Mouse (Mus musculus): Measurements from ENCODE around the gene Tgfb1i1. TPM values are rescaled to one million over a fixed set of nuclear protein-coding genes. Genes with fewer than 3 reads are reported as not detected.

The Tgfb1i1 gene
- polyA plus RNA-seq, 1 experiment from 2014 or later, result 22.0 TPM

- Histone ChIP-seq H3K9me3 (replicated peaks; ENCODE audit: control insufficient read depth, low read length, poor library complexity, severe bottlenecking) (no peaks in the 10 kb centered on the region), H3K27me3 (ENCODE audit: control insufficient read depth, insufficient read depth, low read depth, low read length) (no peaks in the 10 kb centered on the region), H3K4me1 (ENCODE audit: control insufficient read depth, insufficient read depth, low read length) (no peaks in the 10 kb centered on the region), H3K4me3 (ENCODE audit: low read depth, low read length) (no peak overlapping the region), H3K4me2 (ENCODE audit: low read length) (no peak overlapping the region), H3K27ac (ENCODE audit: low read length) (no peak overlapping the region), H3K36me3 (ENCODE audit: control insufficient read depth, insufficient read depth, low read length) (no peaks in the 10 kb centered on the region), H3K9ac (ENCODE audit: low read depth, low read length) (no peak overlapping the region)
- 85% methylated on average over 6 of the region's 6 CpGs for WGBS
- no peak for ATAC-seq
Observed at GRCm38 (mm10) chr7:128304198-128304597, 57.6 kb downstream of the Tgfb1i1 start.

DNA sequence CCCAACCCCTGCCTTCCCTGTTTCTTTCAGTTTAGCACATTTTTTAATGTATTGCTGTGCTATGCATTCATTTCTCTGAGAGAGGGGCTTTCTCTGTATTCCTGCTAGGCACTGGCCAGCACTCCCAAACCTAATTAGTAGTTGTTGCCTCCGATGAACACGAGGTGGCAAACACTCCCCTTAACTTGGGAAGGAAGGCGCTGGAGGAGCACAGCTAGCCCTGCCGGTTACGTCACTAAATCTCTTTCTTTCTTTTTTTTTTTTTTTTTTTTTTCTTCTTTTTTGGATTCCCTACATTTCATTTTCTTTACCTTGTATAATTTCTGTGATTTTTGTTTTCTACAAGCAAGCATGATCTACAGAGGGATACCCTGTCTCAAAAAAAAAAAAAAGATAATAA is 58.3 kb downstream of the Tgfb1i1 start:
- 4% methylated on average over 5 of the region's 5 CpGs for WGBS
- peak; percentile 78 for ATAC-seq
- Histone ChIP-seq H3K27ac (ENCODE audit: low read length) (no peak overlapping the region), H3K4me3 (ENCODE audit: low read depth, low read length) (no peak overlapping the region), H3K4me1 (ENCODE audit: control insufficient read depth, insufficient read depth, low read length) (no peaks in the 10 kb centered on the region), H3K9me3 (replicated peaks; ENCODE audit: control insufficient read depth, low read length, poor library complexity, severe bottlenecking) (no peaks in the 10 kb centered on the region), H3K4me2 (ENCODE audit: low read length) (no peak overlapping the region), H3K36me3 (ENCODE audit: control insufficient read depth, insufficient read depth, low read length) (no peaks in the 10 kb centered on the region), H3K9ac (ENCODE audit: low read depth, low read length) (no peak overlapping the region), H3K27me3 (ENCODE audit: control insufficient read depth, insufficient read depth, low read depth, low read length) (no peaks in the 10 kb centered on the region)

Small RNA genes lying within 50 kb of the gene (microRNA-seq; reads per million reads assigned to microRNA genes)
- 1.0 reads per million for gene Mir3103

Other genes starting within 250 kb of the Tgfb1i1 start
- not detected in 2 replicates for gene Trim72, start 242.9 kb upstream of the Tgfb1i1 start, polyA plus RNA-seq (2015; fragmentation: Nextera tagmentation; extraction: Ambion mirVana)
- 0.83 and 0.90 TPM in 2 replicates for gene Itgam, start 184.2 kb upstream of the Tgfb1i1 start, polyA plus RNA-seq (2015; fragmentation: Nextera tagmentation; extraction: Ambion mirVana)
- gene Gm49368, start 184.1 kb upstream of the Tgfb1i1 start, polyA plus RNA-seq (2015; fragmentation: Nextera tagmentation; extraction: Ambion mirVana), result not detected in 2 replicates
- gene Itgax, start 117.3 kb upstream of the Tgfb1i1 start, polyA plus RNA-seq (2015; fragmentation: Nextera tagmentation; extraction: Ambion mirVana), result 0.09 and 0.21 TPM in 2 replicates
- gene Itgad, start 92.4 kb upstream of the Tgfb1i1 start, polyA plus RNA-seq (2015; fragmentation: Nextera tagmentation; extraction: Ambion mirVana), result not detected in 2 replicates
- gene Cox6a2, start 40.4 kb upstream of the Tgfb1i1 start, polyA plus RNA-seq (2015; fragmentation: Nextera tagmentation; extraction: Ambion mirVana), result 0.38 TPM in 1 of 2 replicates, not detected in the other
- gene Armc5, start 9.5 kb upstream of the Tgfb1i1 start, polyA plus RNA-seq (2015; fragmentation: Nextera tagmentation; extraction: Ambion mirVana), result 12.4 and 12.7 TPM in 2 replicates
- 6.8 and 7.7 TPM in 2 replicates for gene 9130023H24Rik, start 8.8 kb upstream of the Tgfb1i1 start, polyA plus RNA-seq (2015; fragmentation: Nextera tagmentation; extraction: Ambion mirVana)
- gene Slc5a2, start 18.8 kb downstream of the Tgfb1i1 start, polyA plus RNA-seq (2015; fragmentation: Nextera tagmentation; extraction: Ambion mirVana), result not detected in 2 replicates
- 22.9 and 25.9 TPM in 2 replicates for gene BC017158, start 51.4 kb downstream of the Tgfb1i1 start, polyA plus RNA-seq (2015; fragmentation: Nextera tagmentation; extraction: Ambion mirVana)
- gene Rgs10, start 171.9 kb downstream of the Tgfb1i1 start, polyA plus RNA-seq (2015; fragmentation: Nextera tagmentation; extraction: Ambion mirVana), result 58.4 and 68.6 TPM in 2 replicates
- gene Tial1, start 214.9 kb downstream of the Tgfb1i1 start, polyA plus RNA-seq (2015; fragmentation: Nextera tagmentation; extraction: Ambion mirVana), result 29.5 and 33.7 TPM in 2 replicates

Measured in midbrain, embryonic 16.5 days (tissue).